Mouse (Mus musculus): ENCODE results near the gene Sntb2.

The Sntb2 gene

DNA sequence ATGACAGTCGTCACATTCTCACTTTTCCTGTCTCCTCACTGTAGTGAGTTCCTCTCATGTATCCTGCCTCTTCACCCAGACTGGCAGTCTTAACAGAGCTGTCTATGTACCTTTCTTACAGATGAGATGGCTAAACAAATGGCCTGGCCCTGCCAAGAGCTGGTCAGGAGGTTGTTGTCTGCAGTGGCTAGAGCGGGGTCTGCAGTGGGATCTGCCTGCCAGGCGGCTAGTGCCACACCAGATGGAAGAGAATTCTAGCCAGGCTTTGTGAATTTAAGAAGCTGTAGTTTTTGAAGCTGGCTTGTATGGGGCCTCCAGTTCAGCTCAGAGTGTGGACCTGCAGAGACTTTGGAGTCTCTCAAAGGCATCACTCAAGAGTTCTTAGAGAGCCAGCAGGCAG is 100.1 kb downstream of the Sntb2 start:
- no peak for DNase-seq (ENCODE audit: low spot score)

DNA sequence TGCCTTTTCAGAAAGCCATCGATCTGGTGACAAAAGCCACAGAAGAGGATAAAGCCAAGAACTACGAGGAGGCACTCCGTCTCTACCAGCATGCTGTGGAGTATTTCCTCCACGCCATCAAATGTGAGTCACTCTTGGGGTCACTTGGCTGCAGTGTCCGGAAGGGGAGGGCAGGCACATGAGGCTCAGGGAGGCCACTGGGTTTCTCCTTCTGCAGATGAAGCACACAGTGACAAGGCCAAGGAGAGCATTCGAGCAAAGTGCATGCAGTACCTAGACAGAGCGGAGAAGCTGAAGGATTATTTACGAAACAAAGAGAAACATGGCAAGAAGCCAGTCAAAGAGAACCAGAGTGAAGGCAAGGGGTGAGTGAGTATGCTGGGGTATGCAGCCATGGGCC is 101.1 kb downstream of the Sntb2 start:
- peak; percentile 34 for DNase-seq (ENCODE audit: low spot score)

DNA sequence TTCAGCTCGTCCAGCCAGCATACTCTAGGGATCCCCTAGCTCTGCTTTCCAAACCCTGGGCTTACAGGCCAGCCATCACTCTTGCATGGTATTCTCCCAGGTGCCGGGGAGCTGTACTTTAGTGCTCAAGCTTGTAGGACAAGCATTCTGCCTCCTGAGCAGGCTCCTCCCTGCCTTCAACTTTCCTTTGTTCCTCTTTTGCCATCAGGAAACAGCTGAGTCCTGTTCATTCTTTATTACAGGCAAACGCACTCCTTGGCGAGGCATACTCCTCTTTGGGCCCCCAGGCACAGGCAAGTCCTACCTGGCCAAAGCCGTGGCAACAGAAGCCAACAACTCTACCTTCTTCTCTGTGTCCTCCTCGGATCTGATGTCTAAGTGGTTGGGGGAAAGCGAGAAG is 105.1 kb downstream of the Sntb2 start:
- DNase-seq (ENCODE audit: low spot score), result no peak

DNA sequence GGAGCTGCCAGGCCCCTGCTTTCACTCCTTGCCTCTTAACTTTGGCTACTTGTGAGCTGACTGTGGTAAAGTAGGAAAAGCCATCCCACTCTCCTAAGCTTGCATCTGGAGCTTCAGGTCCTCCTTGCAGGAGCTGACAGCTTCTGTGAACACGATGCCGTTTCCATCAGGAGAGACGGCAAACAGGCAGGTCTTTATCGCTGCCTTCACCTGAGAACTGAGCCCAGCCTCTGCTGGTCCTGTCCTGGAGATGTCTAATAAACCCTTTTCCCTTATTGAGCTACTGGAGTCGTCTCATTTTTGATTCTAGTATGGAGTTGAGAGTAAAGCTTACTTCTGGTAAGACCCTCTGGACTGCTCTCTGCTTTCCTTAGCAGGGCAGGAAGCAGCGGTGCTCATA is 109.9 kb downstream of the Sntb2 start:
- no peak for DNase-seq (ENCODE audit: low spot score)

DNA sequence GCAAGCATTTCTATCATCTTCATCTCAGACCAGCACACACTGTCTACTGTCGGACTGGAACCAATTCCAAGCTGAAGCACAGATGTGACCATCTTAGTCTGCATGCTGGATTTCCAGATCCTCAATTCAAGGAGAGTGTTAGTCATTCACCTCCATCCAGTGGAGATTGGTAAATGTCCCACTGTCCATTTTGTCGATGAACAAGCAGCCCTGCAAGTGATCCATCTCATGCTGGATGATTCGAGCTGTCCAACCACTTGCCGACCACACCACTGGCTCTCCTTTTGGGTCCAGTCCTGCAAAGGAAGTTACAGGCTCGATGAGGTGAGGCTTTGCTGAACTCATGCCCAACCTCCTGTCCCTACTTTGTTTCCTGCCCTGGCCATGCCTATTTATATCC is 111.4 kb downstream of the Sntb2 start:
- no peak for DNase-seq (ENCODE audit: low spot score)

DNA sequence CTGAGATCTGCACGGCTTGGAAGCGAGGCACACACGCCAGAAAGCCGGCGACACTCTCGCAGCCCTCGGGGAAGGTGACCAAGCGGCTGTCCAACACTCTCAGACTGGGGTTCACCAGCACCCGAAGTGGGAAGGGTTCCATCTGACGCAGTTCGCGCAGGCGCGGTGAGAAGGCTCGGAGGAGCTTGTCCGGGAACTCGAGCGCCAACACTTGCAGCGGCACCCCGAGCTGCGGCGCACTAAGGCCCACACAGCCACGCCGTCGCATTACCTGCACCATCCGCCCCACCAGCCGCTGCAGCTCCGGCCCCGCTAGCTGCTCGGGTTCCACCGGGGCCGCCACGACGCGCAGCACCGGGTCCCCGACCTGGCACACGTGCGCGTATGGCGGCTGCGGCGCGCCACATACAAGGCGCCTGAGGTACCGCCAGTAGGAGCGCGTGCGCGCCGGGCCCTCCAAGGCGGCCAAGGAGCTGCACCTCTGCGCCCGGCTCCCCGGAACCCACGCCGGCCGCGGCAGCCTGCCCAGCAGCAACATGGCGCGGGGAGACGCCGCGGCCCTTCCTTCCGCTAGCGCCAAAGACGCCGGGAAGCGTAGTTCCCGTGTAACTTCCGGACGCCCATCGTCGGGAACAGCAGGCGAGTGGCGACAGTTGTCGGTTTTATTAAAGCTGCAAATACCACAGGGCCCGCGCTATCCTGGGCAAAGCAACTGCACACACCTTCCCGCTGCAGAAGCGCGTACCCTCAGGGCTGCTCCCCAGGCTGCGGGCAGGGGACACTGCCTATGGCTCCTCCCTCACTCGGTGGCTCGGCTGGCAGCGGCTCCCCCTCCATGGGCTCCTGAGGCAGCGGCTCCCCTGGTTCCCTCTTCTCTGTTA is 112.8 kb downstream of the Sntb2 start, which contains the start of gene Pdf:
Pdf (minus strand) TSS at position 554 of the 881 bp plus-strand sequence.
- peak; percentile 78 for DNase-seq (ENCODE audit: low spot score)

DNA sequence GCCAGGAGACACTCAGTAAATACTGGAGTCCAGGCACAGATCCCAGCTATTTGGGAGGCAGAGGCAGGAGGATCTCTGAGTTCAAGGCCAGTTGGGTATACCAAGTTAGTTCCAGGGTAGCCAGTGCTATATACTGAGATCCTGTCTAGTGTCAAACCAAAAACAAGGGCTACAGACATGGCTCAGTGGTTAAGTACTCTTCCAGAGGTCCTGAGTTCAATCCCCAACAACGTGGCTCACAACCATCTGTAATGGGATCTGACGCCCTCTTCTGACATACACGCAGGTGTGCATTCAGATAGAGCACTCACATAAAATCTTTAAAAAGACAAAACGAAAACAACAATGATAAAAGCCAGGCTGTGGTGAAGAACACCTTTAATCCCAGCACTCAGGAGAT is 113.9 kb downstream of the Sntb2 start:
- DNase-seq (ENCODE audit: low spot score), result no peak

DNA sequence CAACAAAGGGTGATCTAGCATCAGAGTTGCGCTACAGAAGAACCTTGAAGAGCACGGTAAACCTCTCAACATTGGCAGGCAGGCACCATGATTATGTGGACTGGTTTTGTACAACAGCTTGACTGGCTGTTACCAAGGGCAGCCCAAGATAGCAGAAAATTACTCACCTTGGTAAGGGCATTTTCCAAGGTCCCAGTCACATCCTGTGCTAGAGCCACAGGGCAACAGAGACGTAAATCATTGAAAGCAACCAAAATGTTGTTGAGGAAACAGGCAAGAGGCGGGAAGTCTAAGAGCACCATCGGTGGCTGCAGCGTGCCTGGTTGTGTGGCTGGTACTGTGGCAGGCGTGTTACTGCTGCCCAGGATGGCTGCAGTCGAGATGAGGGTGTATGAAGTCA is 116.5 kb downstream of the Sntb2 start:
- no peak for DNase-seq (ENCODE audit: low spot score)

DNA sequence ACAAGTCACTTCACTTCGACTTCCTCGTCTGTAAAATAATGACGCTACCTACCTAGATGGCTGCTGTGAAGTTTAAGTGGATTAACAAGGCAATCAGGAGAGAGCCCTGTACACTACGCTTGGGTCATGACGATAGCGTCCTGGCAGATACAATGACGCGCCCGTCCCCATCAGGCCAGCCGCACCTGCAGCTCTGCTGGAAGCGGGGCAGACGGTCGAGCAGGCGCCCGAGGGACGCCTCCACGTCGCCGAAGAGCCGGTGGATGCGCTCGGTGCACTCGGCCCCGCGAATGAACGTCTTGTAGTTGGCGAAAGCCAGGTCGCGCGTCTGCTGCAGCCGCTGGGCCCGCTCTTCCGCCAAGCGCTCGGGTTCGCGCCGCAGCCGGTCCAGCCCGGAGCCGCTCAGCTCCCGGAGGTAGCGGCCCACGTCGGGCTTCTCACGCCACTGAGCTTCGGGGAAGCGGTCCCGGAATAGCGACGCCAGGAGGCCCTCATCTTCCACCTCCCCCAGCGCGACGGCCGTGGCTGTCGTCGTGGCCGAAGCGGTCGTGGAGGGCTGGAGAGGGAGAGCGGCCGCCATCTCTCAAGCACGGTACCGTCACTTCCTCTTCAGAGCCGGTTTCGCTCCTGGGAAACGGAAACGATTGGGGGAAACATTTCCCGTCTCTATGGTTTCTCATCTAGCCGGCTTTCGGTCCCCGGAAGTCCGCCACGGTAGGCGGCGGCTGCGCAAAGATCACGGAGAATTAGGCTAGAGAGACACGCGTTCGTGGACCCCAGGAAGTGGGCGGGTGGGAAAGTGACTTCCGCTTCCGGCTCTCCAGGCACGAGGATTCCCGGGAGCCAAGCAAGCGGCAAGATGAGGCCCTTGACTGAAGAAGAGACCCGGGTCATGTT is 120.8 kb downstream of the Sntb2 start, which contains the start of the genes Cog8 and Nip7:
Cog8 (minus strand) TSS at position 614 of the 897 bp plus-strand sequence.
Nip7 (plus strand) TSS at position 802 of the 897 bp plus-strand sequence.
- DNase-seq (ENCODE audit: low spot score), result peak; percentile 98

DNA sequence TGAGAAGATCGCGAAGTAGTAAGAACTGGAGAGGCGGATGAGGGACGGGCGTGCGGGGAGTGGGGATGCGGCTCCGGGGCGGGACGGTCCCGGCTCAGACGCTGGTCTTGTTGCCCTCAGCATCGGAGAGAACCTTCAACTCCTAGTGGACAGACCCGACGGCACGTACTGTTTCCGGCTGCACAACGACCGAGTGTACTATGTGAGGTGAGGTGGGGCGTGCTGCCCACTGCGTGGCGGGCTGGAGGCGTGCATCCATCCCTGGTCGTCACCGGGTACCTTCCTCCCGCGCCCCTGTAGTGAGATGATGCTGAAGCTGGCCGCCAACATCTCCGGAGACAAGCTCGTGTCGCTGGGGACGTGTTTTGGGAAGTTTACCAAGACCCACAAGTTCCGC is 121.4 kb downstream of the Sntb2 start:
- DNase-seq (ENCODE audit: low spot score), result no peak

DNA sequence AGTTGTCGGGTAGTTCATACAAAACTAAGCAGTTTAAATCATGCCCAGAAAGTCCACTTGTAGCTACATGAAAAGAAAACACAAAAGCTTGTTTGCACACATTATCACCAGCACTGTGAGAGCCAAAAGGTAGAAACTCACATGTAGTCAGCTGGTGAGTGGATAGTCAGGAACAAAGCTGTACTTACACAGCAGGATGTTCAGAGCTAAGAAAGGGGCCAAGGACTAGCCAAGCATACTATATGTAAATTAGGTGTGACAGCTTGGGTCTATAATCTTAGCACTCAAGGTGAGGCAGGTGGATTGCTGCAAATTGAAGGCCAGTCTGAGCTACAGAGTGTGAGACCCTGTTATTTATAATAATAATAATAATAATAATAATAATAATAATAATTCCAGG is 127.1 kb downstream of the Sntb2 start:
- DNase-seq (ENCODE audit: low spot score), result no peak

DNA sequence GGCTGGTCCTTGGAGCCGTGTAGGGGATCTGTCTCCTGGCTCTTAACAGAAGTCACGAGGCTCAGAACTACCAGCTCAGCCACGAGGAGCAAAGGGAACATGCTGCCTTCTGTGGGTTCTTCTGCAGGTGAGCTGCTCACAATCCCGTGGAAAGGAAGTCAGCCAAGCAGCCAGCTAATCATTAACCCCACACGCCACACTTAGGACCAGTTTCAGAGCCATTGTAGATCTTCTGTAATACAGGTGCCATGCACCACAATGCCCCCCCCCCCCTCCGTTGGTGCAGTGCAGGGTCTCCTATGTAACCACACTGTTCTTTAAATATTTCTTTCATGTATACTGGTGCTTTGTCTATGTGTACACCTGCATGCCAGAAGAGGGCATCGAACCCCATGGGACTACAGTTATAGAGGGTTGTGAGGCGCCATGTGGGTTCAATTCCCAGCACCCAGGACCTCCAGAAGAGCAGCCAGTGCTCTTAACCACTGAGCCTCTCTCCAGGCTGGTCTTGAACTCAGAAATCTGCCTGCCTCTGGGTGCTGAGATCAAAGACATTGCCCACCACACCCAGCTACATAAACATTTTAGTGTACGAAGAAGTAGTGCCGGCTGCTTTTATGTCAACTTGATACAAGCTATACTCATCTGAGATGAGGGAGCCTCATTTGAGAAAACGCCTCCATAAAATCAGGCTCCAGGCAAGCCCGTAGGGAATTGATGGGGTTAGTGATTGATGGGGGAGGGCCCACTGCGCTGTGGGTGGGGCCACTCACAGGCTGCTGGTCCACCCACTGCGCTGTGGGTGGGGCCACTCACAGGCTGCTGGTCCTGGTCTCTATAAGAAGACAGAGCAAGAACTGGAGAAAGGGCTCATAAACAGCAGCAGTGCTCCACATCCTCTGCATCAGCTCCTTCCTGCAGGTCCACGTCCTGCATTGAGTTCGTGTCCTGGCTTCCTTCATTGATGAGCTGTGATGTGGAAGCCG is 130.3 kb downstream of the Sntb2 start, which contains the start of gene Tmed6:
Tmed6 (minus strand) TSS at position 134 of the 986 bp plus-strand sequence.
- DNase-seq (ENCODE audit: low spot score), result no peak

Measured in adipocyte (in vitro differentiated cells).